ENCODE assay signal across 8 mouse cellular contexts in the genomic region with DNA sequence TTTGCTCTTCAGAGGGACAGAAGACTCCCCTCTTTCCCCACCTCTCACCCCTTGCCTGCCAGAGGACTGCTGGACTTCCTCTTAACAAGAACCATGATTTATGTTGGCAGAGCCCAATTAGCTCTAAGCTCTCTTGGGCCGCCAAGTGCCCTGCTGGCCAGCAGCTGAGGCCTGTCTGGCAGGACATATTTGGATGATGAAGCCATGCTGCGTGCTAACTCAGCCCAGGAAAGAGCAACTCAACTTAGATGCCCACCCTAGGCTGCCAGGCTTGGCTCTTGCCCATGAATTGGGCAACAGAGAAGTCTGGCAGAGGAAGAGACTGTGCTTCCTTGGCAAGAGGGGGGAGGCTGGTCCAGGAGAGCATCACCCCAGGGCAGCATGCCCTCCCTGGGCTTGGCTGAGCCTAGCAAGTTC. TPM values are rescaled to one million over a fixed set of nuclear protein-coding genes. Genes with fewer than 3 reads are reported as not detected.
DNase-seq lines count a peak whose midpoint lies in the region; ATAC-seq lines count a peak whose summit lies in the region.

No protein-coding gene starts in this region.

- no peaks in the 10 kb centered on the region for H3K9me3 ChIP-seq in stomach, embryonic 16.5 days (replicated peaks; ENCODE audit: control insufficient read depth, low read length)

- H3K27ac ChIP-seq in stomach, embryonic 16.5 days (ENCODE audit: low read length), result no peak overlapping the region

- H3K9ac ChIP-seq in stomach, embryonic 16.5 days (ENCODE audit: low read length), result no peak overlapping the region

- no peaks in the 10 kb centered on the region for H3K27me3 ChIP-seq in stomach, embryonic 16.5 days (ENCODE audit: control insufficient read depth, insufficient read depth, low read length)

- H3K4me2 ChIP-seq in stomach, embryonic 16.5 days (ENCODE audit: low read depth, low read length), result no peak overlapping the region

- WGBS in stomach, embryonic 16.5 days, result 45% methylated on average over 2 of the region's 2 CpGs

- ATAC-seq in stomach, embryonic 16.5 days (ENCODE audit: insufficient read depth, low FRiP score), result peak; percentile 39; the same call in 1 of the 2 replicates
- no peak for ATAC-seq in granulocyte monocyte progenitor cell, adult 5-6 weeks (replicated peaks; ENCODE audit: poor library complexity, severe bottlenecking)
- ATAC-seq in activated CD4-positive, CD25-positive, alpha-beta regulatory T cell, adult 4 months, result no peak

- no peak overlapping the region for H3K4me3 ChIP-seq in stomach, embryonic 16.5 days (replicated peaks; ENCODE audit: low read length)

- H3K36me3 ChIP-seq in stomach, embryonic 16.5 days (ENCODE audit: control insufficient read depth, insufficient read depth, low read length), result no peaks in the 10 kb centered on the region

- H3K4me1 ChIP-seq in stomach, embryonic 16.5 days (ENCODE audit: control insufficient read depth, insufficient read depth, low read length), result peaks cover 6% of the 10 kb centered on the region; the same call in 1 of the 2 replicates

- peak; percentile 57 for DNase-seq in layer of hippocampus, adult 9-11 months
- DNase-seq in layer of hippocampus, adult 11-12 months (ENCODE audit: low spot score), result no peak
- peak; percentile 46 for DNase-seq in adrenal gland, postnatal 25 days
- peak; percentile 65 to 68 for DNase-seq in cerebellum, postnatal 36 days
- peak; percentile 60 for DNase-seq in heart, postnatal 4 days

RNA-seq across cellular contexts. Expression of gene Trabd2b, which starts 20.1 kb away (rescaled TPM):
- 0.67 and 0.97 TPM in 2 replicates for total RNA-seq in adrenal gland, postnatal 25 days (2021)
- 10 to 100 TPM; 19.0 to 19.9 TPM for total RNA-seq in heart, postnatal 4 days (2021)
- polyA plus RNA-seq in stomach, embryonic 16.5 days (2015; fragmentation: Nextera tagmentation; extraction: Ambion mirVana), result 0.97 and 1.2 TPM in 2 replicates
- not detected in 2 replicates for total RNA-seq in granulocyte monocyte progenitor cell, adult 5-6 weeks (2014; fragmentation: Nextera tagmentation)
- not detected in 2 replicates for total RNA-seq in granulocyte monocyte progenitor cell, adult 5-6 weeks (2017)
- polyA plus RNA-seq in activated CD4-positive, CD25-positive, alpha-beta regulatory T cell, adult 4 months (2017; shearing (Covaris generic)), result not detected

Comparison
In these comparisons a context has a peak if more than half of its experiments do, and no peak if none do; other contexts are left out.
1. RNA of gene Trabd2b, which starts 20.1 kb away (total RNA-seq): 19.0 to 19.9 TPM in heart, postnatal 4 days; 0.67 to 0.97 TPM in adrenal gland, postnatal 25 days and not detected in granulocyte monocyte progenitor cell, adult 5-6 weeks; every median in the first group is over 10 times any median in the second.